Mouse (Mus musculus) heart, embryonic 11.5 days (tissue): ENCODE data around the gene Fam129a. TPM values are rescaled to one million over a fixed set of nuclear protein-coding genes. Genes with fewer than 3 reads are reported as not detected.
"Not testable (repeated sequence)": the region's sequence is repeated elsewhere in the genome, so short reads cannot be mapped to it uniquely, and the experiment has no call there.

Experiments
- ATAC-seq: fragments of 200-750 bp; cut with Nextera tagmentation; replicated peaks from 2 replicates; pipeline ENCODE4 v1.8.0; 2017; ENCODE audit warnings: moderate library complexity; ENCODE audit not compliant: insufficient number of reproducible peaks, low FRiP score, low TSS enrichment
- H3K27ac ChIP-seq: fragments of 300-500 bp; sonication (generic); 2 replicates; pipeline ENCODE4 v1.5.1; 2014; ENCODE audit warnings: mild to moderate bottlenecking, low read depth, low read length
- H3K27me3 ChIP-seq: fragments of 300-500 bp; sonication (generic); 2 replicates; pipeline ENCODE4 v1.6.1; 2014; ENCODE audit warnings: mild to moderate bottlenecking, low read length, mixed read lengths; ENCODE audit not compliant: control insufficient read depth, insufficient read depth
- H3K36me3 ChIP-seq: fragments of 300-500 bp; sonication (generic); 2 replicates; pipeline ENCODE4 v1.6.1; 2014; ENCODE audit warnings: mild to moderate bottlenecking, low read length, moderate library complexity, mixed read lengths; ENCODE audit not compliant: control insufficient read depth, insufficient read depth
- H3K4me1 ChIP-seq: fragments of 300-500 bp; sonication (generic); 2 replicates; pipeline ENCODE4 v1.6.1; 2014; ENCODE audit warnings: low read length; ENCODE audit not compliant: control insufficient read depth, insufficient read depth
- H3K4me2 ChIP-seq: fragments of 300-500 bp; sonication (generic); 2 replicates; pipeline ENCODE4 v1.6.1; 2014; ENCODE audit warnings: mild to moderate bottlenecking, moderate library complexity
- H3K4me3 ChIP-seq: fragments of 300-500 bp; sonication (generic); 2 replicates; pipeline ENCODE4 v1.5.1; 2014; ENCODE audit warnings: low read depth, low read length
- H3K9ac ChIP-seq: fragments of 300-500 bp; sonication (generic); 2 replicates; pipeline ENCODE4 v1.6.1; 2014; ENCODE audit warnings: mild to moderate bottlenecking, low read depth, low read length, moderate library complexity
- H3K9me3 ChIP-seq: fragments of 300-500 bp; sonication (generic); replicated peaks from 2 replicates; pipeline ENCODE4 v1.6.1; 2016; ENCODE audit warnings: low read length; ENCODE audit not compliant: control insufficient read depth
- WGBS: fragments of 180-500 bp; shearing (Covaris S2); extraction: QIAGEN DNeasy Blood & Tissue Kit; methylation state at CpG from one replicate; pipeline ENCODE4 v1.1.7; 2014; ENCODE audit not compliant: insufficient replicate concordance; 5-methylcytosine and 5-hydroxymethylcytosine counted together
- polyA plus RNA-seq: library from polyadenylated mRNA; unstranded; fragments of >200 nt; fragmentation: Nextera tagmentation; extraction: Ambion mirVana; gene quantifications from 2 replicates; pipeline ENCODE4 v1.2.1, GENCODE M21; 2014

Fam129a gene
- polyA plus RNA-seq, 1 experiment from 2014 or later, result 2.3 TPM

DNA sequence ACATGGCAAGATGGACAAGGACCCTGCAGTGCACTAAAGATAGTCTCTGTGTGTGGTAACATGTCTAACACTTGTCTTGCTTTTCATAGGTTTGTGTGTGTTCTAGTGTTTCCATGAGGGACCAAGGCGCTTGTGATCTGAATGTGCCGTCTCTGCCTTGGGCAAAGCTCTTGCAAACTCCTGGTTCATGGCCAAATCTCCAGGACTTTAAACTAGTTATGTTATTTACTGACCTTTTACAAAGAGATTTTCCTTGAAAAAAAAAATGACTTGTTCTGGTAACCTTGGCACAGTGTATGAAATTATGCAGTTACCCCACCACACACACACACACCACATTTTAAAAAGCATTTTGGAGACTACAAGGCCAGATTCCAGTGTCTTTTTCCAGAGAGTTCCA, 149.6 kb downstream of the Fam129a start:
- Histone ChIP-seq H3K4me2 (no peak overlapping the region), H3K27me3 (no peaks in the 10 kb centered on the region), H3K36me3 (no peaks in the 10 kb centered on the region), H3K9me3 (no peaks in the 10 kb centered on the region), H3K4me3 (no peak overlapping the region), H3K9ac (no peak overlapping the region), H3K4me1 (no peaks in the 10 kb centered on the region), H3K27ac (no peak overlapping the region)
- ATAC-seq, result no peak
- 91% methylated on average over 2 of the region's 2 CpGs for WGBS

DNA sequence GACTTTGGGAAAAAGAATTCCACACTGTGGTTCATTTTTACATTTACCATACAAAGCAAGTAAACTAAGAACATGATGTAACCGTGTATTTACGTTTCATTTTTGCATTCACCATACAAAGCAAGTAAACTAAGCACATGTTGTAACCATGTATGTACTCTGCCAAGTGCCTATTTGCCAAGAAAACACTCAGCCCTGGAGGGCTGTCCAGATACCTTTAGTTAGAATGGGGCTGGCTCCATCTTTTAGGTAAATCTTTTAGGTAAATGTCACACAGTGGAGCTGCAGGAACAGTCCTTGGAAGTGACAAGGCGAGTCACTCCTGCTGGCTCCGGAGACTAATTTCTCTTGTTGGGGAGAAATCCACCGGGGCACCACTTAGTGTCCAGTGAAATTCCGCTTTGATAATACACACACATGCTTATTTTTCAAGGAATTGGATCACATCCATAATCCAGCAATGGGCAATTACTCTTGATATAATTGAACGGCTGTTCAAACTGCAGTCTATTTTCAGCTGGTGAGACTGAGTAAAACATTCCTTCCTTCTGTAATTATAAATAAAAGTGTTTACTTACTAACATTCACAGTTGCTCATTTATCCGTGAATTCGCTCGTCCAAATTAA, 150.5 kb downstream of the Fam129a start:
- Histone ChIP-seq H3K27me3 (no peaks in the 10 kb centered on the region), H3K36me3 (no peaks in the 10 kb centered on the region), H3K4me3 (no peak overlapping the region), H3K27ac (no peak overlapping the region), H3K4me1 (no peaks in the 10 kb centered on the region), H3K9me3 (no peaks in the 10 kb centered on the region), H3K9ac (no peak overlapping the region), H3K4me2 (no peak overlapping the region)
- no peak for ATAC-seq
- 75% methylated on average over 10 of the region's 10 CpGs for whole genome bisulfite sequencing

DNA sequence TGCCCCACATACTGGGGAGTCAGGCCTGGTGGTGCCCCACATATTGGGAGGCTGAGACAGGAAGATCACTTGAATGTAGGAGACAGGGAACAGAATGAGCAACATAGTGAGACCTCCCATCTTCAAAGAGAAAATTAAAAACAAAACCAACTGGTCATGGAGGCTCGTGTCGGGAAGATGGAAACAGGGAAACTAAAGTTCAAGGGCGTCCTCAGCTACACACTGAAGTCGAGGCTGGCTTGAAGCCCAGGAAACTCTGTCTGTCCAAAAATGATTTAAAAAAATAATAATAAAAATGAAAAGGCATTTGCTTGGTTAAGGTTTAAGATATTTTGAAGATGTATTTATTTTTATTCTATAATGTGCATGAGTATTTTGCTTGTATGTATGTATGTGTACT, 152.8 kb downstream of the Fam129a start:
- H3K9ac ChIP-seq, result no peak overlapping the region
- no peak for ATAC-seq
- H3K4me1 ChIP-seq, result no peaks in the 10 kb centered on the region
- no peaks in the 10 kb centered on the region for H3K36me3 ChIP-seq
- 90% methylated on average over 4 of the region's 4 CpGs for WGBS
- no peaks in the 10 kb centered on the region for H3K27me3 ChIP-seq
- no peaks in the 10 kb centered on the region for H3K9me3 ChIP-seq
- no peak overlapping the region for H3K27ac ChIP-seq
- H3K4me3 ChIP-seq, result no peak overlapping the region
- H3K4me2 ChIP-seq, result no peak overlapping the region

DNA sequence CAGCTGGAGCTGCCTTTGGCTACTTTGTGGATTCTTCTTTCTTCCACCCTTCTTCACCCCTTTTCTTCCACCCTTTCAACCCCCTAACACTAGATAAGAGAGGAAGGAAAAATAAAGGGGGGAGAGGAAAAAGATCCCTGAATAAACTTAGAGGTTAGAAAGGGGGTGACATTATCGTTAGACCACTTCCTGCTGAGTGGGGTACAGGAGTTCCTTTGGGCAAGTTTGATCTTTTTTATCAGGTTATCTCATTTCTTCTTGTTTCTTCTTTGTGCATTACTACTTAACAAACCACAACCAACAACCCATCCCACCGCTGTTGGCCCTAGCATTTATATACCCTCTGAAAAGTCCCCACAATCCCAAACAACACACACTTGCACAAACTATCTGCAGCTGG, 154.6 kb downstream of the Fam129a start:
- Histone ChIP-seq H3K36me3 (no peaks in the 10 kb centered on the region), H3K4me1 (no peaks in the 10 kb centered on the region), H3K4me3 (no peak overlapping the region), H3K4me2 (no peak overlapping the region), H3K27me3 (no peaks in the 10 kb centered on the region), H3K27ac (no peak overlapping the region), H3K9ac (no peak overlapping the region), H3K9me3 (no peaks in the 10 kb centered on the region)
- no peak for ATAC-seq
- WGBS, result 59% methylated on average over 2 of the region's 2 CpGs

DNA sequence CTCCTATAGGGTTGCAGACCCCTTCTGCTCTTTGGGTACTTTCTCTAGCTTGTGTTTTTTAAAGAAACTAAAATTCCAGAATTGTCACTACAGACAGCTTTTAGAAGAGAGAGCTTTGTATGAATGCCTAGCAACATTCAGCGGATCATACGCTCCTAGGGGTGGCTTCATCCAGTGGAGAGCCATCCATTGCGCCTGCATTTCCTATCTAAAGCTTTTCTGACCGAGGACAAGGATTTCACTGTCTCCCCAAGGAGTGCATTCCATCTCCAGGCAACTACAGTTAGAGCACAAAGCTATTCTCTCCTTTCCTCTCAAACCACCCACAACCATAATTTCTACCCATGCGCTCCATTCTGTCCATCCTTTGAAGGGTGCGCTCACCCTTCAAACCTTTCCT, 155.4 kb downstream of the Fam129a start:
- WGBS, result 82% methylated on average over 6 of the region's 6 CpGs
- H3K36me3 ChIP-seq, result no peaks in the 10 kb centered on the region
- no peak overlapping the region for H3K4me3 ChIP-seq
- no peak overlapping the region for H3K27ac ChIP-seq
- no peaks in the 10 kb centered on the region for H3K9me3 ChIP-seq
- no peaks in the 10 kb centered on the region for H3K4me1 ChIP-seq
- no peak overlapping the region for H3K4me2 ChIP-seq
- H3K9ac ChIP-seq, result no peak overlapping the region
- H3K27me3 ChIP-seq, result no peaks in the 10 kb centered on the region
- no peak for ATAC-seq

DNA sequence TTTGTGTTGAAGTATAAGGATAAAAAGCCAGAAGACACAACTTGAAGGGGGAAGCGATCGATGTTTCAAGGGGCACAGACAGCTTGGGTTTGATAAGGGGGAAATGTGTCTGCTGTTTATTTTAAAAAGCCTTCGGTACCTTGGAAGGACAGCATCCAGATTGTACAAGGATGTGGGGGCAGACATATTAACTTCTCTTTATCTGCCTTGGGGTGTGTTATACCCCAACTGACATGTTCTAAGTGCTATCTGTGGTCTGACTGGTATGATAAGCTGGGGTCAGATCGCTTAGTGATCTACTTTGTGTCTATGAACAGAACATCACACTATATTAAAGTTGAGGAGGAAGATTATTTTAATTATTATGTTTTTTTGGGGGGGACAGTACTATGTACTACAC, 157.2 kb downstream of the Fam129a start:
- no peaks in the 10 kb centered on the region for H3K4me1 ChIP-seq
- no peak overlapping the region for H3K4me3 ChIP-seq
- no peak overlapping the region for H3K4me2 ChIP-seq
- no peaks in the 10 kb centered on the region for H3K27me3 ChIP-seq
- ATAC-seq, result no peak
- H3K36me3 ChIP-seq, result no peaks in the 10 kb centered on the region
- H3K9me3 ChIP-seq, result no peaks in the 10 kb centered on the region
- H3K27ac ChIP-seq, result no peak overlapping the region
- WGBS, result 35% methylated on average over 4 of the region's 4 CpGs
- H3K9ac ChIP-seq, result no peak overlapping the region

DNA sequence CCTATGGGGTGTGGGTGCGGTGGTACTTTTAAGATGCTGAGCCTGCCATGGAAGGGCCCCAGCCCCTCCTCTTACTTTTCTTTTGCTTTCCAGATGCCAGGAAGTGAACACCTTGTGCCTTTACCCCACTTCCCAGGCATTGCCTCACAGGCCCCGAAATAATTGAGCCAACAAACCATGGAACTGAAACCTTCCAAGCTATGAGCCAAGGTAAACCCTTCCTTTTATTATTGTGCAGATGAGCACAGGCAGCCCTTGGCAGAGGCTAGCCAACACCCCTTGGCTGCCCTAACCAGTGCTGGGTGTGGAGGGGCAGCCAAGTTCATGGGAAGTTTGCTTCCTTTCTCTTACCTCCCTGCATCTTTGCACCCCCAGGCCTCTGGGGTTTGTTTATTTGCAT, 166.2 kb downstream of the Fam129a start:
- no peak for ATAC-seq

DNA sequence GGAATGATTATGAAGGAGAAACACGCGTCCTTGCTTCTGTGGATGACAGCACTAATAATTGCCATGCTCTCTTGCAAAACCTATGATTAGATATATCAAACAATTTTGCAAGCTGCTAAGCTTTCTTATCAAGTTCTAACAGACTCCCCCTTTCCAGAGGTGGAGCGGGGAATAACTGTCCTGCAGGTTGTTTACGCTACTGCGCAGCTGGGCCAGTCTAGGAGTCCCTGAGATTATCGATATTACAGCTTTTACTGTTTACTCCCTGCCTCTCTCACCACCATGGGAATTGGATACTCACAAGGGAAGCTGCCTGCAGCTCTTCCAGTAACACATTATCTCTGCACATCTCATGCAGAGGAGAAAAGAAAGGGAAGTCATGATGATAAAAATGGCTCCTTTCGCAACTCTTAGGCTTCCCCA, 170.2 kb downstream of the Fam129a start:
- no peak overlapping the region for H3K27ac ChIP-seq
- H3K9ac ChIP-seq, result no peak overlapping the region
- no peaks in the 10 kb centered on the region for H3K36me3 ChIP-seq
- 72% methylated on average over 7 of the region's 7 CpGs for WGBS
- ATAC-seq, result no peak
- H3K9me3 ChIP-seq, result no peaks in the 10 kb centered on the region
- H3K4me2 ChIP-seq, result no peak overlapping the region
- H3K4me1 ChIP-seq, result no peaks in the 10 kb centered on the region
- no peaks in the 10 kb centered on the region for H3K27me3 ChIP-seq
- H3K4me3 ChIP-seq, result no peak overlapping the region

More for the DNA sequence above, 166.2 kb downstream of the Fam129a start:
- no peaks in the 10 kb centered on the region for H3K4me1 ChIP-seq
- no peaks in the 10 kb centered on the region for H3K9me3 ChIP-seq
- no peak overlapping the region for H3K4me3 ChIP-seq
- H3K27ac ChIP-seq, result no peak overlapping the region
- 82% methylated on average over 2 of the region's 2 CpGs for WGBS
- no peaks in the 10 kb centered on the region for H3K27me3 ChIP-seq
- H3K36me3 ChIP-seq, result no peaks in the 10 kb centered on the region
- H3K4me2 ChIP-seq, result no peak overlapping the region
- H3K9ac ChIP-seq, result no peak overlapping the region

DNA sequence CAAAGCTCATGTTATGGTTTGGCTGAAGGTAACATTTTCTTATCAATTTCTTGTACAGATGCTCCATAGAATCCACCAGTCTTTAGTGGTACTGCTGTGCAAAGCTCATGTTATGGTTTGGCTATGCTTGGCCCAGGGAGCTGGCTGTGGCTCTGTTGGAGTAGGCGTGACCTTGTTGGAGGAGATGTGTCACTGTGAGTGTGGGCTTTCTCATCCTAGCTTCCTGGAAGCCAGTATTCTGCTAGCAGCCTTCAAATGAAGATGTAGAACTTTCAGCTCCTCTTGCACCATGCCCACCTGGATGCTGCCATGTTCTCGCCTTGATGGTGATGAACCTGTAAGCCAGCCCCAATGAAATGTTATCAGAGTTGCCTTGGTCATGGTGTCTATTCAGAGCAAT, 178.9 kb downstream of the Fam129a start:
- WGBS, result 93% methylated on average over 2 of the region's 2 CpGs
- not testable (repeated sequence) for H3K9me3 ChIP-seq, H3K4me2 ChIP-seq, H3K9ac ChIP-seq, H3K4me3 ChIP-seq, ATAC-seq, H3K4me1 ChIP-seq, H3K27me3 ChIP-seq, H3K27ac ChIP-seq, H3K36me3 ChIP-seq
